Mouse (Mus musculus) embryonic facial prominence, embryonic 14.5 days (tissue): Measurements from ENCODE around the gene Gfpt1. TPM values are rescaled to one million over a fixed set of nuclear protein-coding genes. Genes with fewer than 3 reads are reported as not detected.
"Not testable (repeated sequence)": the region's sequence is repeated elsewhere in the genome, so short reads cannot be mapped to it uniquely, and the experiment has no call there.

Experiments
- ATAC-seq: fragments of 200-750 bp; cut with Nextera tagmentation; 2 replicates; pipeline ENCODE4 v1.8.0; 2017; ENCODE audit warnings: low read depth, moderate number of reproducible peaks, moderate TSS enrichment
- DNase-seq: peaks from one replicate; pipeline ENCODE4 v3.0.0-alpha.2; 2015; ENCODE audit warnings: low spot score
- H3K27ac ChIP-seq: fragments of 300-500 bp; sonication (generic); replicated peaks from 2 replicates; pipeline ENCODE4 v1.5.1; 2014; ENCODE audit warnings: low read depth, mild to moderate bottlenecking, low read length, moderate library complexity
- H3K27me3 ChIP-seq: fragments of 300-500 bp; sonication (generic); replicated peaks from 2 replicates; pipeline ENCODE4 v1.6.1; 2014; ENCODE audit warnings: low read length; ENCODE audit not compliant: control insufficient read depth, insufficient read depth
- H3K36me3 ChIP-seq: fragments of 300-500 bp; sonication (generic); 2 replicates; pipeline ENCODE4 v1.6.1; 2014; ENCODE audit warnings: low read length, mixed read lengths; ENCODE audit not compliant: control insufficient read depth, insufficient read depth
- H3K4me1 ChIP-seq: fragments of 300-500 bp; sonication (generic); 2 replicates; pipeline ENCODE4 v1.6.1; 2014; ENCODE audit warnings: antibody characterized with exemption, low read length; ENCODE audit not compliant: control insufficient read depth, insufficient read depth
- H3K4me2 ChIP-seq: fragments of 300-500 bp; sonication (generic); 2 replicates; pipeline ENCODE4 v1.6.1; 2014; ENCODE audit warnings: low read depth, mild to moderate bottlenecking, low read length, moderate library complexity, mixed read lengths
- H3K4me3 ChIP-seq: fragments of 300-500 bp; sonication (generic); 2 replicates; pipeline ENCODE4 v1.5.1; 2014; ENCODE audit warnings: low read depth, mild to moderate bottlenecking, low read length
- H3K9ac ChIP-seq: fragments of 300-500 bp; sonication (generic); 2 replicates; pipeline ENCODE4 v1.6.1; 2014; ENCODE audit warnings: low read depth, mild to moderate bottlenecking, low read length, moderate library complexity, mixed read lengths
- H3K9me3 ChIP-seq: fragments of 300-500 bp; sonication (generic); 2 replicates; pipeline ENCODE4 v1.6.1; 2016; ENCODE audit warnings: low read length; ENCODE audit not compliant: control insufficient read depth
- WGBS: fragments of 180-500 bp; shearing (Covaris S2); extraction: QIAGEN DNeasy Blood & Tissue Kit; methylation state at CpG from one replicate; pipeline ENCODE4 v1.1.7; 2014; 5-methylcytosine and 5-hydroxymethylcytosine counted together
- polyA plus RNA-seq: library from polyadenylated mRNA; unstranded; fragments of >200 nt; fragmentation: Nextera tagmentation; extraction: Ambion mirVana; gene quantifications from 2 replicates; pipeline ENCODE4 v1.2.1, GENCODE M21; 2014

Gene Gfpt1
- polyA plus RNA-seq, 1 experiment from 2014 or later: 22.7 TPM

GRCm38 (mm10) chr6:87045507-87045906 is 2.9 kb downstream of the Gfpt1 start:
- WGBS: 68% methylated on average over 3 of the region's 3 CpGs
- DNase-seq: no peak

GRCm38 (mm10) chr6:87048712-87049111 is 6.1 kb downstream of the Gfpt1 start:
- H3K9ac ChIP-seq, H3K4me1 ChIP-seq, ATAC-seq, H3K27me3 ChIP-seq, H3K4me2 ChIP-seq, H3K27ac ChIP-seq, H3K4me3 ChIP-seq, H3K9me3 ChIP-seq, DNase-seq: not testable (repeated sequence)
- H3K36me3 ChIP-seq: peaks cover 48% of the 10 kb centered on the region
- WGBS: 97% methylated on average over 7 of the region's 7 CpGs

More at GRCm38 (mm10) chr6:87045507-87045906, 2.9 kb downstream of the Gfpt1 start:
- Histone ChIP-seq H3K36me3 (0 out of 2 replicates have a peak, but pooled peaks cover 20% of the 10 kb centered on the region), H3K4me3 (no peak overlapping the region), H3K27ac (no peak overlapping the region), H3K27me3 (no peaks in the 10 kb centered on the region), H3K9ac (no peak overlapping the region), H3K9me3 (no peaks in the 10 kb centered on the region), H3K4me1 (peaks cover 17% of the 10 kb centered on the region; the same call in 1 of the 2 replicates), H3K4me2 (no peak overlapping the region)
- ATAC-seq: no peak

- Histone ChIP-seq H3K36me3 (peaks cover 79% of the 10 kb centered on the region), H3K4me2 (no peak overlapping the region), H3K27ac (no peak overlapping the region), H3K9ac (no peak overlapping the region), H3K4me1 (no peaks in the 10 kb centered on the region), H3K9me3 (no peaks in the 10 kb centered on the region), H3K27me3 (no peaks in the 10 kb centered on the region), H3K4me3 (no peak overlapping the region)
- DNase-seq: no peak
- ATAC-seq: no peak
- 86% methylated on average over 10 of the region's 10 CpGs for WGBS
These were observed 9.3 kb downstream of the Gfpt1 start for GRCm38 (mm10) chr6:87051886-87052425.

GRCm38 (mm10) chr6:87054193-87054592 is 11.5 kb downstream of the Gfpt1 start:
- no peak overlapping the region for H3K27ac ChIP-seq
- DNase-seq (no peak), ATAC-seq (no peak)
- 90% methylated on average over 8 of the region's 8 CpGs for WGBS
- H3K36me3 ChIP-seq: peaks cover 81% of the 10 kb centered on the region
- H3K9ac ChIP-seq: no peak overlapping the region
- H3K27me3 ChIP-seq: no peaks in the 10 kb centered on the region
- no peak overlapping the region for H3K4me3 ChIP-seq
- no peaks in the 10 kb centered on the region for H3K9me3 ChIP-seq
- no peak overlapping the region for H3K4me2 ChIP-seq
- H3K4me1 ChIP-seq: no peaks in the 10 kb centered on the region

GRCm38 (mm10) chr6:87059754-87060153 is 17.1 kb downstream of the Gfpt1 start:
- no peaks in the 10 kb centered on the region for H3K9me3 ChIP-seq
- no peaks in the 10 kb centered on the region for H3K27me3 ChIP-seq
- H3K4me1 ChIP-seq: no peaks in the 10 kb centered on the region
- 87% methylated on average over 1 of the region's 1 CpGs for WGBS
- H3K4me2 ChIP-seq: no peak overlapping the region
- H3K9ac ChIP-seq: no peak overlapping the region
- ATAC-seq (no peak), DNase-seq (no peak)
- no peak overlapping the region for H3K4me3 ChIP-seq
- H3K27ac ChIP-seq: no peak overlapping the region
- H3K36me3 ChIP-seq: peaks cover 98% of the 10 kb centered on the region

- Histone ChIP-seq H3K4me1 (no peaks in the 10 kb centered on the region), H3K4me3 (no peak overlapping the region), H3K27me3 (no peaks in the 10 kb centered on the region), H3K27ac (no peak overlapping the region), H3K4me2 (no peak overlapping the region), H3K9ac (no peak overlapping the region), H3K9me3 (no peaks in the 10 kb centered on the region), H3K36me3 (peaks cover 96% of the 10 kb centered on the region)
- ATAC-seq: no peak
- DNase-seq: no peak
- WGBS: 90% methylated on average over 4 of the region's 4 CpGs
These were observed 20.9 kb downstream of the Gfpt1 start for GRCm38 (mm10) chr6:87063586-87063985.

- H3K4me3 ChIP-seq: no peak overlapping the region
- H3K27me3 ChIP-seq: no peaks in the 10 kb centered on the region
- H3K9ac ChIP-seq: no peak overlapping the region
- DNase-seq (no peak), ATAC-seq (no peak)
- no peaks in the 10 kb centered on the region for H3K9me3 ChIP-seq
- peaks cover 96% of the 10 kb centered on the region for H3K36me3 ChIP-seq
- 84% methylated on average over 2 of the region's 2 CpGs for WGBS
- H3K27ac ChIP-seq: no peak overlapping the region
- no peaks in the 10 kb centered on the region; the same call in 1 of the 2 replicates for H3K4me1 ChIP-seq
- no peak overlapping the region for H3K4me2 ChIP-seq
These were observed 25.6 kb downstream of the Gfpt1 start for GRCm38 (mm10) chr6:87068209-87068608.

- H3K4me2 ChIP-seq: no peak overlapping the region
- H3K9me3 ChIP-seq: no peaks in the 10 kb centered on the region
- ATAC-seq (no peak), DNase-seq (peak; percentile 16)
- H3K9ac ChIP-seq: no peak overlapping the region
- H3K27ac ChIP-seq: no peak overlapping the region
- peaks cover 96% of the 10 kb centered on the region for H3K36me3 ChIP-seq
- 73% methylated on average over 7 of the region's 7 CpGs for WGBS
- no peak overlapping the region for H3K4me3 ChIP-seq
- no peaks in the 10 kb centered on the region for H3K27me3 ChIP-seq
- no peaks in the 10 kb centered on the region; the same call in 1 of the 2 replicates for H3K4me1 ChIP-seq
These were observed 26.7 kb downstream of the Gfpt1 start for GRCm38 (mm10) chr6:87069195-87069900.

- no peak for ATAC-seq
- no peak overlapping the region for H3K4me3 ChIP-seq
- H3K4me2 ChIP-seq: no peak overlapping the region
- H3K4me1 ChIP-seq: no peaks in the 10 kb centered on the region; the same call in 1 of the 2 replicates
- H3K27me3 ChIP-seq: no peaks in the 10 kb centered on the region
- H3K27ac ChIP-seq: no peak overlapping the region
- 90% methylated on average over 4 of the region's 4 CpGs for WGBS
- no peak for DNase-seq
- H3K9me3 ChIP-seq: no peaks in the 10 kb centered on the region
- H3K36me3 ChIP-seq: peaks cover 92% of the 10 kb centered on the region
- H3K9ac ChIP-seq: no peak overlapping the region
These were observed 28.0 kb downstream of the Gfpt1 start for GRCm38 (mm10) chr6:87070641-87071040.
